Mouse (Mus musculus) limb, embryonic 13.5 days (tissue): ENCODE results near the gene Aldh1l1. TPM values are rescaled to one million over a fixed set of nuclear protein-coding genes. Genes with fewer than 3 reads are reported as not detected.

Experiments
- ATAC-seq: fragments of 200-750 bp; cut with Nextera tagmentation; 2 replicates; pipeline ENCODE4 v1.8.0; 2017; ENCODE audit warnings: low read depth, moderate number of reproducible peaks, moderate TSS enrichment; ENCODE audit not compliant: low FRiP score
- H3K27ac ChIP-seq: fragments of 300-500 bp; sonication (generic); 2 replicates; pipeline ENCODE4 v1.5.1; 2015; ENCODE audit warnings: inconsistent platforms, mild to moderate bottlenecking, moderate library complexity
- H3K27me3 ChIP-seq: fragments of 300-500 bp; sonication (generic); 2 replicates; pipeline ENCODE4 v1.6.1; 2015; ENCODE audit warnings: mild to moderate bottlenecking, inconsistent platforms
- H3K36me3 ChIP-seq: fragments of 300-500 bp; sonication (generic); 2 replicates; pipeline ENCODE4 v1.6.1; 2015; ENCODE audit warnings: inconsistent platforms, mild to moderate bottlenecking, moderate library complexity
- H3K4me1 ChIP-seq: fragments of 300-500 bp; sonication (generic); 2 replicates; pipeline ENCODE4 v1.6.1; 2015; ENCODE audit warnings: inconsistent platforms
- H3K4me2 ChIP-seq: fragments of 300-500 bp; sonication (generic); replicated peaks from 2 replicates; pipeline ENCODE4 v1.6.1; 2015; ENCODE audit warnings: inconsistent platforms, mild to moderate bottlenecking, moderate library complexity
- H3K4me3 ChIP-seq: fragments of 300-500 bp; sonication (generic); 2 replicates; pipeline ENCODE4 v1.5.1; 2015; ENCODE audit warnings: moderate library complexity, mild to moderate bottlenecking, inconsistent platforms
- H3K9ac ChIP-seq: fragments of 300-500 bp; sonication (generic); 2 replicates; pipeline ENCODE4 v1.6.1; 2015; ENCODE audit warnings: mild to moderate bottlenecking, inconsistent platforms
- H3K9me3 ChIP-seq: fragments of 300-500 bp; sonication (generic); 2 replicates; pipeline ENCODE4 v1.6.1; 2016; ENCODE audit warnings: inconsistent platforms
- WGBS: fragments of 180-500 bp; shearing (Covaris S2); methylation state at CpG from one replicate; pipeline ENCODE4 v1.1.7; 2015; 5-methylcytosine and 5-hydroxymethylcytosine counted together
- polyA plus RNA-seq: library from polyadenylated mRNA; unstranded; fragments of >200 nt; fragmentation: Nextera tagmentation; extraction: Ambion mirVana; gene quantifications from 2 replicates; pipeline ENCODE4 v1.2.1, GENCODE M21; 2015

Gene Aldh1l1
- polyA plus RNA-seq, 1 experiment from 2014 or later = 2.4 TPM

- no peak overlapping the region for H3K4me2 ChIP-seq
- H3K9ac ChIP-seq = no peak overlapping the region
- no peak overlapping the region for H3K4me3 ChIP-seq
- WGBS = 86% methylated on average over 7 of the region's 7 CpGs
- H3K36me3 ChIP-seq = no peaks in the 10 kb centered on the region
- H3K27ac ChIP-seq = no peak overlapping the region
- H3K9me3 ChIP-seq = no peaks in the 10 kb centered on the region
- ATAC-seq = no peak
- H3K4me1 ChIP-seq = no peaks in the 10 kb centered on the region
- no peaks in the 10 kb centered on the region for H3K27me3 ChIP-seq
These were observed 70.8 kb downstream of the Aldh1l1 start for GRCm38 (mm10) chr6:90557077-90557476.

- no peak overlapping the region for H3K4me3 ChIP-seq
- no peaks in the 10 kb centered on the region for H3K4me1 ChIP-seq
- ATAC-seq = no peak; the same call in 1 of the 2 replicates
- no peaks in the 10 kb centered on the region for H3K27me3 ChIP-seq
- H3K9ac ChIP-seq = no peak overlapping the region
- H3K27ac ChIP-seq = no peak overlapping the region
- H3K36me3 ChIP-seq = no peaks in the 10 kb centered on the region
- no peak overlapping the region for H3K4me2 ChIP-seq
- no peaks in the 10 kb centered on the region for H3K9me3 ChIP-seq
- 65% methylated on average over 6 of the region's 6 CpGs for WGBS
These were observed 71.8 kb downstream of the Aldh1l1 start for GRCm38 (mm10) chr6:90557829-90558693.

GRCm38 (mm10) chr6:90560390-90561058 lies 74.3 kb downstream of the Aldh1l1 start:
- no peaks in the 10 kb centered on the region for H3K27me3 ChIP-seq
- no peak overlapping the region for H3K4me2 ChIP-seq
- WGBS = 87% methylated on average over 3 of the region's 3 CpGs
- H3K36me3 ChIP-seq = no peaks in the 10 kb centered on the region
- no peak overlapping the region for H3K4me3 ChIP-seq
- no peak overlapping the region for H3K9ac ChIP-seq
- H3K4me1 ChIP-seq = no peaks in the 10 kb centered on the region
- H3K27ac ChIP-seq = no peak overlapping the region
- H3K9me3 ChIP-seq = no peaks in the 10 kb centered on the region
- no peak for ATAC-seq

GRCm38 (mm10) chr6:90561234-90561781 lies 75.1 kb downstream of the Aldh1l1 start:
- Histone ChIP-seq H3K4me1 (no peaks in the 10 kb centered on the region), H3K4me2 (no peak overlapping the region), H3K9ac (no peak overlapping the region), H3K4me3 (no peak overlapping the region), H3K36me3 (no peaks in the 10 kb centered on the region), H3K27ac (no peak overlapping the region), H3K27me3 (no peaks in the 10 kb centered on the region), H3K9me3 (no peaks in the 10 kb centered on the region)
- ATAC-seq = no peak
- 51% methylated on average over 2 of the region's 2 CpGs for WGBS

GRCm38 (mm10) chr6:90564240-90564639 lies 78.0 kb downstream of the Aldh1l1 start:
- WGBS = 87% methylated on average over 9 of the region's 9 CpGs
- Histone ChIP-seq H3K27me3 (0 out of 2 replicates have a peak, but pooled peaks cover 3% of the 10 kb centered on the region), H3K4me2 (no peak overlapping the region), H3K36me3 (no peaks in the 10 kb centered on the region), H3K4me1 (peaks cover 11% of the 10 kb centered on the region; the same call in 1 of the 2 replicates), H3K4me3 (no peak overlapping the region), H3K9ac (no peak overlapping the region), H3K9me3 (no peaks in the 10 kb centered on the region), H3K27ac (no peak overlapping the region)
- ATAC-seq = no peak

GRCm38 (mm10) chr6:90565357-90566215 lies 79.4 kb downstream of the Aldh1l1 start:
- Histone ChIP-seq H3K27ac (no peak overlapping the region), H3K27me3 (0 out of 2 replicates have a peak, but pooled peaks cover 3% of the 10 kb centered on the region), H3K4me2 (no peak overlapping the region), H3K4me3 (no peak overlapping the region), H3K4me1 (peaks cover 21% of the 10 kb centered on the region), H3K9ac (no peak overlapping the region), H3K36me3 (no peaks in the 10 kb centered on the region), H3K9me3 (no peaks in the 10 kb centered on the region)
- ATAC-seq = no peak
- whole genome bisulfite sequencing = 59% methylated on average over 13 of the region's 13 CpGs

GRCm38 (mm10) chr6:90567486-90567885 lies 81.3 kb downstream of the Aldh1l1 start:
- 81% methylated on average over 3 of the region's 3 CpGs for WGBS
- ATAC-seq = no peak
- no peak overlapping the region for H3K27ac ChIP-seq
- no peak overlapping the region for H3K4me2 ChIP-seq
- no peak overlapping the region for H3K9ac ChIP-seq
- H3K36me3 ChIP-seq = no peaks in the 10 kb centered on the region
- H3K4me1 ChIP-seq = peaks cover 21% of the 10 kb centered on the region
- no peaks in the 10 kb centered on the region for H3K9me3 ChIP-seq
- H3K27me3 ChIP-seq = 0 out of 2 replicates have a peak, but pooled peaks cover 3% of the 10 kb centered on the region
- H3K4me3 ChIP-seq = no peak overlapping the region

GRCm38 (mm10) chr6:90567928-90568327 lies 81.7 kb downstream of the Aldh1l1 start:
- 71% methylated on average over 3 of the region's 3 CpGs for WGBS
- no peak overlapping the region for H3K9ac ChIP-seq
- no peak overlapping the region for H3K4me2 ChIP-seq
- H3K4me1 ChIP-seq = peaks cover 21% of the 10 kb centered on the region
- H3K36me3 ChIP-seq = no peaks in the 10 kb centered on the region
- H3K27ac ChIP-seq = no peak overlapping the region
- H3K4me3 ChIP-seq = no peak overlapping the region
- 0 out of 2 replicates have a peak, but pooled peaks cover 3% of the 10 kb centered on the region for H3K27me3 ChIP-seq
- H3K9me3 ChIP-seq = no peaks in the 10 kb centered on the region
- ATAC-seq = no peak

- Histone ChIP-seq H3K4me3 (no peak overlapping the region), H3K27ac (no peak overlapping the region), H3K4me2 (no peak overlapping the region), H3K9ac (no peak overlapping the region), H3K36me3 (no peaks in the 10 kb centered on the region), H3K4me1 (peaks cover 21% of the 10 kb centered on the region), H3K9me3 (no peaks in the 10 kb centered on the region), H3K27me3 (0 out of 2 replicates have a peak, but pooled peaks cover 3% of the 10 kb centered on the region)
- 85% methylated on average over 4 of the region's 4 CpGs for WGBS
- ATAC-seq = no peak
These were observed 82.5 kb downstream of the Aldh1l1 start for GRCm38 (mm10) chr6:90568721-90569120.

GRCm38 (mm10) chr6:90569736-90570383 lies 83.6 kb downstream of the Aldh1l1 start:
- Histone ChIP-seq H3K27me3 (0 out of 2 replicates have a peak, but pooled peaks cover 3% of the 10 kb centered on the region), H3K27ac (no peak overlapping the region), H3K9me3 (no peaks in the 10 kb centered on the region), H3K9ac (peak overlapping the region; percentile 31; the same call in 1 of the 2 replicates), H3K4me3 (no peak overlapping the region), H3K4me2 (no peak overlapping the region), H3K4me1 (peaks cover 21% of the 10 kb centered on the region), H3K36me3 (no peaks in the 10 kb centered on the region)
- WGBS = 46% methylated on average over 12 of the region's 12 CpGs
- no peak for ATAC-seq

GRCm38 (mm10) chr6:90570392-90570791 lies 84.2 kb downstream of the Aldh1l1 start:
- Histone ChIP-seq H3K27ac (no peak overlapping the region), H3K9me3 (no peaks in the 10 kb centered on the region), H3K9ac (no peak overlapping the region), H3K4me2 (no peak overlapping the region), H3K36me3 (no peaks in the 10 kb centered on the region), H3K4me3 (no peak overlapping the region), H3K4me1 (peaks cover 21% of the 10 kb centered on the region), H3K27me3 (0 out of 2 replicates have a peak, but pooled peaks cover 3% of the 10 kb centered on the region)
- no peak for ATAC-seq
- WGBS = 69% methylated on average over 8 of the region's 8 CpGs
